Mouse (Mus musculus) MEL (cell line): ENCODE data around the gene Pir.

ENCODE experiments used
- CTCF ChIP-seq, 3 experiments: IDR thresholded peaks in 2 of 3; conservative IDR thresholded peaks in 1 of 3; 2 replicates each; pipeline ENCODE4 v1.5.1; 2011 to 2012; ENCODE audit warnings: low read length in 3 of 3, low read depth in 2 of 3, mild to moderate bottlenecking in 2 of 3, improper control_type of control experiment in 1 of 3, inconsistent platforms in 1 of 3, mixed read lengths in 1 of 3, moderate library complexity in 1 of 3; ENCODE audit not compliant: control insufficient read depth in 1 of 3, insufficient read depth in 1 of 3, poor library complexity in 1 of 3, severe bottlenecking in 1 of 3
- EP300 ChIP-seq, 2 experiments: IDR thresholded peaks; 2 replicates each; pipeline ENCODE4 v1.6.1; 2011; ENCODE audit warnings: improper control_type of control experiment in 2 of 2, low read length in 2 of 2, low read depth in 1 of 2, mild to moderate bottlenecking in 1 of 2
- ZC3H11A ChIP-seq: IDR thresholded peaks from 2 replicates; pipeline ENCODE4 v1.6.1; 2012; ENCODE audit warnings: low read depth, mild to moderate bottlenecking, inconsistent platforms, low read length, improper control_type of control experiment

- TF ChIP-seq EP300 (IDR thresholded peaks at IDR 0.05; ENCODE audit: low read depth in 1 of 2, low read length in 2 of 2) (no peak), CTCF (IDR thresholded peaks at IDR 0.05 in 2 of 3, conservative IDR thresholded peaks at IDR 0.05 in 1 of 3; ENCODE audit: control insufficient read depth in 1 of 3, insufficient read depth in 1 of 3, low read depth in 2 of 3, low read length in 3 of 3, poor library complexity in 1 of 3, severe bottlenecking in 1 of 3) (no peak), ZC3H11A (no peak)
These were observed 110.5 kb downstream of the Pir start for GRCm38 (mm10) chrX:164379721-164380120.
